Mouse (Mus musculus): ENCODE measurements around the gene Socs2. TPM values are rescaled to one million over a fixed set of nuclear protein-coding genes. Genes with fewer than 3 reads are reported as not detected.

The Socs2 gene
- total and polyA plus RNA-seq, 3 experiments, result 87.7 to 202 (median 136) TPM

- Histone ChIP-seq H3K4me1 (ENCODE audit: insufficient read depth, low read depth, low read length) (peaks cover 13% of the 10 kb centered on the region; the same call in 1 of the 2 replicates), H3K27me3 (ENCODE audit: insufficient read depth, low read length) (peaks cover 30% of the 10 kb centered on the region), H3K9me3 (replicated peaks) (no peaks in the 10 kb centered on the region), H3K4me3 (ENCODE audit: low read depth, low read length) (no peak overlapping the region), H3K36me3 (replicated peaks) (no peaks in the 10 kb centered on the region)
- no peak for TF ChIP-seq TAL1 (conservative IDR thresholded peaks at IDR 0.05; ENCODE audit: low read depth, low read length)
- no peak for TF ChIP-seq CTCF (IDR thresholded peaks at IDR 0.05; ENCODE audit: low read depth, low read length)
- no peak for ATAC-seq (ENCODE audit: extremely low read depth, insufficient number of reproducible peaks, low FRiP score, poor library complexity, severe bottlenecking)
- no peak for DNase-seq (ENCODE audit: low spot score)
These were observed 61.2 kb downstream of the Socs2 start for GRCm38 (mm10) chr10:95355678-95356268.

GRCm38 (mm10) chr10:95354673-95355072, 62.3 kb downstream of the Socs2 start:
- Histone ChIP-seq H3K9me3 (replicated peaks) (no peaks in the 10 kb centered on the region), H3K27me3 (ENCODE audit: insufficient read depth, low read length) (peaks cover 32% of the 10 kb centered on the region), H3K4me1 (ENCODE audit: insufficient read depth, low read depth, low read length) (peaks cover 13% of the 10 kb centered on the region; the same call in 1 of the 2 replicates), H3K4me3 (ENCODE audit: low read depth, low read length) (no peak overlapping the region), H3K36me3 (replicated peaks) (no peaks in the 10 kb centered on the region)
- no peak for ATAC-seq (ENCODE audit: extremely low read depth, insufficient number of reproducible peaks, low FRiP score, poor library complexity, severe bottlenecking)
- DNase-seq (ENCODE audit: low spot score), result no peak
- TF ChIP-seq TAL1 (conservative IDR thresholded peaks at IDR 0.05; ENCODE audit: low read depth, low read length) (no peak), GATA2 (IDR thresholded peaks at IDR 0.05; ENCODE audit: borderline replicate concordance, low read depth, low read length) (no peak), GATA1 (IDR thresholded peaks at IDR 0.05; ENCODE audit: borderline replicate concordance, low read length) (no peak), POLR2AphosphoS5 (IDR thresholded peaks at IDR 0.05; ENCODE audit: insufficient replicate concordance, low read depth, low read length) (no peak), CTCF (IDR thresholded peaks at IDR 0.05; ENCODE audit: low read depth, low read length) (no peak)

DNA sequence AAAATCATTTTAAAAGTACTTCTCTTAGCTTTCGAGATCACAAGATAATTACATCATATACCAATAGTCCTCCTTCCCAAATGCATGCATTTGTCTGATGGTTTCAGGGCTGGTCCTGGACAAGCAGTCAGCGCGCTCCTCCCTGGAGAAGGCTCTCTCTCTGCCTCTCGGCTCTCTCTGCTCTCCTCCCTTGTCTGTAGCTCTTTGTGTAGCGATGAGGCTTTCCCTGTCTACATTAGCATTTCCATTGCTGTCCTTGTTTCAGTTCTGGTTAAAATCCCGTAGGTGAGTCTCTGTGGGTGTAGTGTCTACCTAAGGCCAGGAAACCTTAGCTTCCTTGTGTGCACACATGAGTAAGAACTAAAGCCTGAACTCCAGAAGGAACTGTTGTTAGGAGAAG, 62.9 kb downstream of the Socs2 start:
- no peak for ATAC-seq (ENCODE audit: extremely low read depth, insufficient number of reproducible peaks, low FRiP score, poor library complexity, severe bottlenecking)
- TF ChIP-seq POLR2AphosphoS5 (IDR thresholded peaks at IDR 0.05; ENCODE audit: insufficient replicate concordance, low read depth, low read length) (no peak), GATA1 (IDR thresholded peaks at IDR 0.05; ENCODE audit: borderline replicate concordance, low read length) (no peak), CTCF (IDR thresholded peaks at IDR 0.05; ENCODE audit: low read depth, low read length) (no peak)
- DNase-seq (ENCODE audit: low spot score), result no peak
- Histone ChIP-seq H3K4me3 (ENCODE audit: low read depth, low read length) (no peak overlapping the region), H3K36me3 (replicated peaks) (no peaks in the 10 kb centered on the region), H3K9me3 (replicated peaks) (no peaks in the 10 kb centered on the region), H3K27me3 (ENCODE audit: insufficient read depth, low read length) (peaks cover 34% of the 10 kb centered on the region), H3K4me1 (ENCODE audit: insufficient read depth, low read depth, low read length) (peaks cover 13% of the 10 kb centered on the region; the same call in 1 of the 2 replicates)

- ATAC-seq (ENCODE audit: extremely low read depth, insufficient number of reproducible peaks, low FRiP score, poor library complexity, severe bottlenecking) (no peak), DNase-seq (ENCODE audit: low spot score) (no peak)
- Histone ChIP-seq H3K4me3 (ENCODE audit: low read depth, low read length) (no peak overlapping the region), H3K4me1 (ENCODE audit: insufficient read depth, low read depth, low read length) (0 out of 2 replicates have a peak, but pooled peaks cover 4% of the 10 kb centered on the region), H3K9me3 (replicated peaks) (peaks cover 5% of the 10 kb centered on the region; the same call in 1 of the 2 replicates), H3K27me3 (ENCODE audit: insufficient read depth, low read length) (peaks cover 23% of the 10 kb centered on the region), H3K36me3 (replicated peaks) (no peaks in the 10 kb centered on the region)
- TF ChIP-seq GATA2 (IDR thresholded peaks at IDR 0.05; ENCODE audit: borderline replicate concordance, low read depth, low read length), result no peak
- no peak for TF ChIP-seq POLR2AphosphoS5 (IDR thresholded peaks at IDR 0.05; ENCODE audit: insufficient replicate concordance, low read depth, low read length)
- TF ChIP-seq CTCF (IDR thresholded peaks at IDR 0.05; ENCODE audit: low read depth, low read length), result no peak
- TF ChIP-seq GATA1 (IDR thresholded peaks at IDR 0.05; ENCODE audit: borderline replicate concordance, low read length), result no peak
- TF ChIP-seq TAL1 (conservative IDR thresholded peaks at IDR 0.05; ENCODE audit: low read depth, low read length), result no peak
These were observed 68.5 kb downstream of the Socs2 start for GRCm38 (mm10) chr10:95348457-95348856.

- TF ChIP-seq CTCF (IDR thresholded peaks at IDR 0.05; ENCODE audit: low read depth, low read length), result no peak
- no peak for TF ChIP-seq TAL1 (conservative IDR thresholded peaks at IDR 0.05; ENCODE audit: low read depth, low read length)
- Histone ChIP-seq H3K36me3 (replicated peaks) (no peaks in the 10 kb centered on the region), H3K4me3 (ENCODE audit: low read depth, low read length) (no peak overlapping the region), H3K9me3 (replicated peaks) (peaks cover 5% of the 10 kb centered on the region; the same call in 1 of the 2 replicates), H3K27me3 (ENCODE audit: insufficient read depth, low read length) (peaks cover 23% of the 10 kb centered on the region), H3K4me1 (ENCODE audit: insufficient read depth, low read depth, low read length) (0 out of 2 replicates have a peak, but pooled peaks cover 4% of the 10 kb centered on the region)
- ATAC-seq (ENCODE audit: extremely low read depth, insufficient number of reproducible peaks, low FRiP score, poor library complexity, severe bottlenecking) (no peak), DNase-seq (ENCODE audit: low spot score) (no peak)
These were observed 69.2 kb downstream of the Socs2 start for GRCm38 (mm10) chr10:95347776-95348175.

- H3K4me1 ChIP-seq (ENCODE audit: insufficient read depth, low read depth, low read length), result peaks cover 15% of the 10 kb centered on the region
- DNase-seq (ENCODE audit: low spot score) (no peak), ATAC-seq (ENCODE audit: extremely low read depth, insufficient number of reproducible peaks, low FRiP score, poor library complexity, severe bottlenecking) (no peak)
- no peak overlapping the region for H3K4me3 ChIP-seq (ENCODE audit: low read depth, low read length)
- peaks cover 5% of the 10 kb centered on the region; the same call in 1 of the 2 replicates for H3K9me3 ChIP-seq (replicated peaks)
- H3K27me3 ChIP-seq (ENCODE audit: insufficient read depth, low read length), result no peaks in the 10 kb centered on the region; the same call in 1 of the 2 replicates
- TF ChIP-seq GATA1 (IDR thresholded peaks at IDR 0.05; ENCODE audit: borderline replicate concordance, low read length), result no peak
- TF ChIP-seq TAL1 (conservative IDR thresholded peaks at IDR 0.05; ENCODE audit: low read depth, low read length), result no peak
- TF ChIP-seq GATA2 (IDR thresholded peaks at IDR 0.05; ENCODE audit: borderline replicate concordance, low read depth, low read length), result no peak
- TF ChIP-seq CTCF (IDR thresholded peaks at IDR 0.05; ENCODE audit: low read depth, low read length), result no peak
- TF ChIP-seq POLR2AphosphoS5 (IDR thresholded peaks at IDR 0.05; ENCODE audit: insufficient replicate concordance, low read depth, low read length), result no peak
- H3K36me3 ChIP-seq (replicated peaks), result no peaks in the 10 kb centered on the region
These were observed 74.0 kb downstream of the Socs2 start for GRCm38 (mm10) chr10:95342833-95343590.

All from G1E (cell line).